Mouse (Mus musculus): ENCODE results near the gene Susd1.

Susd1 gene

DNA sequence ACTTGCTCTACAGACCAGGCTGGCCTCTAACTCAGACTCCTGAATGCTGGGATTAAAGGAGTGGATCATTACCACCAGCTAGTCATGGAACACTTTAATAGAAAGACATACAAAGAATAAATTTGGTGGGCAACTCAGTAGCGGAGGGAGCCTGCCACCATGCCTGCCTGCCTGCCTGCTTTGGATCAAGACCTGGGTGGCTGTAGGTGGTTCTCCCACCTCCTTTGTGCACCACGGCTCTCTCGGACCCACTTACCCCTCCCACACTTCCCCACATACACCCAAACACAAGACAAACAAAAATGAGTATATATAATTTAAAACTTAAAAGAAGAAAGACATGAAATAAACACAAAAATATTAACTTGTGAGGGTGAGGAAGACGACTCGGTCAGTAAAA lies 18.7 kb upstream of the Susd1 start:
- H3K36me3 ChIP-seq (ENCODE audit: insufficient read depth, low read length), result no peaks in the 10 kb centered on the region
- H3K4me1 ChIP-seq (replicated peaks; ENCODE audit: low read depth, low read length), result peaks cover 12% of the 10 kb centered on the region
- TF ChIP-seq CTCF (conservative IDR thresholded peaks at IDR 0.05; ENCODE audit: low read length) (no peak), NANOG (IDR thresholded peaks at IDR 0.05; ENCODE audit: borderline replicate concordance, low read length) (no peak), POU5F1 (IDR thresholded peaks at IDR 0.05; ENCODE audit: borderline replicate concordance, low read length) (no peak)
- no peaks in the 10 kb centered on the region for H3K27me3 ChIP-seq (ENCODE audit: insufficient read depth, low read length)
- H3K9me3 ChIP-seq (ENCODE audit: low read length), result no peaks in the 10 kb centered on the region
- no peak overlapping the region for H3K4me3 ChIP-seq (replicated peaks; ENCODE audit: low read length)

- TF ChIP-seq CTCF (conservative IDR thresholded peaks at IDR 0.05; ENCODE audit: low read length) (no peak), NANOG (IDR thresholded peaks at IDR 0.05; ENCODE audit: borderline replicate concordance, low read length) (no peak), POU5F1 (IDR thresholded peaks at IDR 0.05; ENCODE audit: borderline replicate concordance, low read length) (no peak)
- H3K27me3 ChIP-seq (ENCODE audit: insufficient read depth, low read length), result no peaks in the 10 kb centered on the region
- peaks cover 11% of the 10 kb centered on the region for H3K9me3 ChIP-seq (ENCODE audit: low read length)
- H3K4me1 ChIP-seq (replicated peaks; ENCODE audit: low read depth, low read length), result peaks cover 24% of the 10 kb centered on the region
- no peak overlapping the region for H3K4me3 ChIP-seq (replicated peaks; ENCODE audit: low read length)
- no peaks in the 10 kb centered on the region for H3K36me3 ChIP-seq (ENCODE audit: insufficient read depth, low read length)
Observed at GRCm38 (mm10) chr4:59455465-59455864, 17.0 kb upstream of the Susd1 start.

DNA sequence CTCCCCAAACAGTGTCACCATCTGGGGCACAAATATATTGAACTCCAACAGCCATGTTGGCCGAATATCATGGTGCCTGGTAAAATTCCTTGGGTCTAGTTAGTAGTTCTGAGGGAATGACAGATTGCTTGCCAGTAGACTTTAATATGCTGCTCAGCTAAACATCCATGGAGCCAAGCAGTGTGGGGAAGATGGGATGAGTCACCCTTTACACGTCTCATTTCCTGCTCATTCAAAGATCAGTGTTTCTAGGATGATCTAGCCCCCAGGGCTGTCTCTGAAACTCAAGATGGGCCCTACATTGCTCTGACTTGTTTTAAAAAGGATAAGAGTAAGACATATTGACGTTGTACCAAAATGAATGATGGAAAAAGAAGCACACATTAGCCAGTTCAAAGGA lies 15.6 kb upstream of the Susd1 start:
- Histone ChIP-seq H3K27me3 (ENCODE audit: insufficient read depth, low read length) (no peaks in the 10 kb centered on the region), H3K36me3 (ENCODE audit: insufficient read depth, low read length) (no peaks in the 10 kb centered on the region), H3K4me3 (replicated peaks; ENCODE audit: low read length) (no peak overlapping the region), H3K4me1 (replicated peaks; ENCODE audit: low read depth, low read length) (peaks cover 28% of the 10 kb centered on the region), H3K9me3 (ENCODE audit: low read length) (peaks cover 11% of the 10 kb centered on the region)
- TF ChIP-seq NANOG (IDR thresholded peaks at IDR 0.05; ENCODE audit: borderline replicate concordance, low read length) (no peak), CTCF (conservative IDR thresholded peaks at IDR 0.05; ENCODE audit: low read length) (no peak), POU5F1 (IDR thresholded peaks at IDR 0.05; ENCODE audit: borderline replicate concordance, low read length) (no peak)

DNA sequence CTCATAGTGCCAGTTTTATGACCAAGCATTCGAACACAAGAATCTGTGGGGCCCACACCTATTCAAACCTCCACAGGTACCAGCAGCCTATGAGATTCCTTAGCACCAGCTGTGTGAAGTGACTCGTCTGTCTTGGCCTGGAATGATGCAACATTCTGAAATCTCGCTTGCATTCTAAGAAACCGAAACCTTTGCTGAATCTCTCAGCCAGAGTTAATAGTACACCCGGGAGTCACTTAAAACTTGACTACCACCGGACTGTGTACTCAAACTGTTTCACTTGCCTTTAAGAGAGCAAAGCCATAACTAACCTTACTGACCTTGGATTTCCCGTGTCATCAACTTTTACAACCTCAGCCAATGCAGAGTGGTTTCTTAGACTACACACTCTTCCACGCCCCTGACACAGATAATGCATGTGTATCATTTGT lies 14.1 kb upstream of the Susd1 start:
- no peaks in the 10 kb centered on the region for H3K27me3 ChIP-seq (ENCODE audit: insufficient read depth, low read length)
- H3K36me3 ChIP-seq (ENCODE audit: insufficient read depth, low read length), result no peaks in the 10 kb centered on the region
- TF ChIP-seq NANOG (IDR thresholded peaks at IDR 0.05; ENCODE audit: borderline replicate concordance, low read length) (no peak), POU5F1 (IDR thresholded peaks at IDR 0.05; ENCODE audit: borderline replicate concordance, low read length) (no peak), CTCF (conservative IDR thresholded peaks at IDR 0.05; ENCODE audit: low read length) (no peak)
- no peak overlapping the region for H3K4me3 ChIP-seq (replicated peaks; ENCODE audit: low read length)
- H3K4me1 ChIP-seq (replicated peaks; ENCODE audit: low read depth, low read length), result peaks cover 22% of the 10 kb centered on the region
- H3K9me3 ChIP-seq (ENCODE audit: low read length), result peaks cover 11% of the 10 kb centered on the region

DNA sequence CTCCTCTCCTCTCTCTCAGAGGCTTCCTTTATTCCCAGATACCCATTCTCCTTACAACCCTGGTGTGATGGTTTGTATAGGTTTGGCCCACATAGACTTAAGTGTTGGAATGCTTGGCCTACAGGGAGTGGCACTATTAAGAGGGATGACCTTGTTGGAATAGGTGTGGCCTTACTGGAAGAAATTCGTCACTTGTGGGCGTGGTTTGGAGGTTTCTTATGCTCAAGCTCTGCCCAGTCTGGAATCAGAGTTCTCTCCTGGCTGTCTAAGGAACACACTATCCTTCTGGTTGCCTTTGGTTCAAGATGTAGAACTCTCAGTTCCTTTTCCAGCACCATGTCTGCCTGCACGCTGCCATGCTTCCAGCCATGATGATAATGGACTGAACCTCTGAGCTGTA lies 12.5 kb upstream of the Susd1 start:
- H3K4me3 ChIP-seq (replicated peaks; ENCODE audit: low read length), result no peak overlapping the region
- no peaks in the 10 kb centered on the region for H3K27me3 ChIP-seq (ENCODE audit: insufficient read depth, low read length)
- no peaks in the 10 kb centered on the region for H3K36me3 ChIP-seq (ENCODE audit: insufficient read depth, low read length)
- TF ChIP-seq NANOG (IDR thresholded peaks at IDR 0.05; ENCODE audit: borderline replicate concordance, low read length) (no peak), POU5F1 (IDR thresholded peaks at IDR 0.05; ENCODE audit: borderline replicate concordance, low read length) (no peak), CTCF (conservative IDR thresholded peaks at IDR 0.05; ENCODE audit: low read length) (no peak)
- peaks cover 21% of the 10 kb centered on the region for H3K4me1 ChIP-seq (replicated peaks; ENCODE audit: low read depth, low read length)
- peaks cover 17% of the 10 kb centered on the region for H3K9me3 ChIP-seq (ENCODE audit: low read length)

DNA sequence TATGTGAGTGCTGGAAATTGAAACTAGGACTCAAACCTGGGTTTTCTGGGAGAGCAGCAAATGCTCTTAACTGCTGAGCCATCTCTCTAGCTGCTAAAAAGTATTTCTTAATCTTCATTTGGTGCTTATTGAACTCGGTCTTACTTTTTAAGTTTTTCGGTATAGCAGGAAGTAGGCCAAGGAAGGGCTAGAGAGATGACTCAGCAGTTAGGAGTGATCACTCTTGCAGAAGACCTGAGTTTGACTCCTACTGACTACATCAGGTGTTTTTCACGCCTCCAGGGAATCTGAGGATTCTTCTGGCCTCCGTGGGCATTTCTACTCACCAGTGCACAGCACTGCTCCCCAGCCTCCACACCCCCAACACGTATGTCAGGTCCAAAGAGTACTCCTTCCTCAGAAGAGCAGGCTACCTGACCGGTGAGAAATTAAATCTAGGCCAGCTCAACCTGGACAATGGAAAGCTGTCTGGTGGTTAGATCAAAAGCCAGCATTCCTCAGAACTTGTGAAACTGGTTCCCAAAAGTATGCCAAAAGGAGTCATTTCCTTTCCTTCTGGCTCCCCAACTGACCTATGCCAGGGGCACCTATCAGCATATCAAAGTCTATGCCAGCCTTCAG lies 11.9 kb upstream of the Susd1 start:
- peaks cover 16% of the 10 kb centered on the region for H3K4me1 ChIP-seq (replicated peaks; ENCODE audit: low read depth, low read length)
- H3K36me3 ChIP-seq (ENCODE audit: insufficient read depth, low read length), result no peaks in the 10 kb centered on the region
- no peak overlapping the region for H3K4me3 ChIP-seq (replicated peaks; ENCODE audit: low read length)
- no peak for TF ChIP-seq CTCF (conservative IDR thresholded peaks at IDR 0.05; ENCODE audit: low read length)
- no peak for TF ChIP-seq NANOG (IDR thresholded peaks at IDR 0.05; ENCODE audit: borderline replicate concordance, low read length)
- no peak for TF ChIP-seq POU5F1 (IDR thresholded peaks at IDR 0.05; ENCODE audit: borderline replicate concordance, low read length)
- H3K9me3 ChIP-seq (ENCODE audit: low read length), result peaks cover 17% of the 10 kb centered on the region
- no peaks in the 10 kb centered on the region for H3K27me3 ChIP-seq (ENCODE audit: insufficient read depth, low read length)

GRCm38 (mm10) chr4:59447296-59447695 lies 8.9 kb upstream of the Susd1 start:
- peaks cover 16% of the 10 kb centered on the region for H3K4me1 ChIP-seq (replicated peaks; ENCODE audit: low read depth, low read length)
- peaks cover 17% of the 10 kb centered on the region for H3K9me3 ChIP-seq (ENCODE audit: low read length)
- H3K27me3 ChIP-seq (ENCODE audit: insufficient read depth, low read length), result peaks cover 3% of the 10 kb centered on the region; the same call in 1 of the 2 replicates
- H3K4me3 ChIP-seq (replicated peaks; ENCODE audit: low read length), result no peak overlapping the region
- TF ChIP-seq NANOG (IDR thresholded peaks at IDR 0.05; ENCODE audit: borderline replicate concordance, low read length), result no peak
- no peak for TF ChIP-seq POU5F1 (IDR thresholded peaks at IDR 0.05; ENCODE audit: borderline replicate concordance, low read length)
- no peak for TF ChIP-seq CTCF (conservative IDR thresholded peaks at IDR 0.05; ENCODE audit: low read length)
- H3K36me3 ChIP-seq (ENCODE audit: insufficient read depth, low read length), result no peaks in the 10 kb centered on the region

GRCm38 (mm10) chr4:59445516-59445915 lies 7.1 kb upstream of the Susd1 start:
- peaks cover 8% of the 10 kb centered on the region for H3K4me1 ChIP-seq (replicated peaks; ENCODE audit: low read depth, low read length)
- peaks cover 6% of the 10 kb centered on the region; the same call in 1 of the 2 replicates for H3K9me3 ChIP-seq (ENCODE audit: low read length)
- TF ChIP-seq CTCF (conservative IDR thresholded peaks at IDR 0.05; ENCODE audit: low read length) (no peak), NANOG (IDR thresholded peaks at IDR 0.05; ENCODE audit: borderline replicate concordance, low read length) (no peak), POU5F1 (IDR thresholded peaks at IDR 0.05; ENCODE audit: borderline replicate concordance, low read length) (no peak)
- no peak overlapping the region for H3K4me3 ChIP-seq (replicated peaks; ENCODE audit: low read length)
- no peaks in the 10 kb centered on the region for H3K36me3 ChIP-seq (ENCODE audit: insufficient read depth, low read length)
- peaks cover 13% of the 10 kb centered on the region for H3K27me3 ChIP-seq (ENCODE audit: insufficient read depth, low read length)

GRCm38 (mm10) chr4:59444994-59445393 lies 6.6 kb upstream of the Susd1 start:
- H3K36me3 ChIP-seq (ENCODE audit: insufficient read depth, low read length), result no peaks in the 10 kb centered on the region
- H3K27me3 ChIP-seq (ENCODE audit: insufficient read depth, low read length), result peaks cover 18% of the 10 kb centered on the region
- H3K4me3 ChIP-seq (replicated peaks; ENCODE audit: low read length), result no peak overlapping the region
- H3K4me1 ChIP-seq (replicated peaks; ENCODE audit: low read depth, low read length), result peaks cover 5% of the 10 kb centered on the region; the same call in 1 of the 2 replicates
- H3K9me3 ChIP-seq (ENCODE audit: low read length), result peaks cover 6% of the 10 kb centered on the region; the same call in 1 of the 2 replicates
- TF ChIP-seq POU5F1 (IDR thresholded peaks at IDR 0.05; ENCODE audit: borderline replicate concordance, low read length) (no peak), CTCF (conservative IDR thresholded peaks at IDR 0.05; ENCODE audit: low read length) (no peak), NANOG (IDR thresholded peaks at IDR 0.05; ENCODE audit: borderline replicate concordance, low read length) (no peak)
